Mouse (Mus musculus) forebrain, postnatal 0 days (tissue): ENCODE measurements around the gene Frem1. TPM values are rescaled to one million over a fixed set of nuclear protein-coding genes. Genes with fewer than 3 reads are reported as not detected.

ENCODE experiments used
- ATAC-seq: fragments of 200-750 bp; cut with Nextera tagmentation; 2 replicates; pipeline ENCODE4 v1.8.0; 2017; ENCODE audit warnings: mild to moderate bottlenecking, moderate library complexity
- DNase-seq: peaks from one replicate; pipeline ENCODE4 v3.0.0-alpha.2; 2015
- H3K27ac ChIP-seq: fragments of 300-500 bp; sonication (generic); 2 replicates; pipeline ENCODE4 v1.5.1; 2014; ENCODE audit warnings: low read depth, mild to moderate bottlenecking, antibody characterized with exemption, low read length, moderate library complexity, mixed read lengths
- H3K27me3 ChIP-seq: fragments of 300-500 bp; sonication (generic); 2 replicates; pipeline ENCODE4 v1.6.1; 2014; ENCODE audit warnings: mild to moderate bottlenecking, low read length, mixed read lengths; ENCODE audit not compliant: insufficient read depth
- H3K36me3 ChIP-seq: fragments of 300-500 bp; sonication (generic); 2 replicates; pipeline ENCODE4 v1.6.1; 2014; ENCODE audit warnings: mild to moderate bottlenecking, moderate library complexity; ENCODE audit not compliant: insufficient read depth
- H3K4me1 ChIP-seq: fragments of 300-500 bp; sonication (generic); 2 replicates; pipeline ENCODE4 v1.6.1; 2014; ENCODE audit warnings: antibody characterized with exemption; ENCODE audit not compliant: insufficient read depth
- H3K4me2 ChIP-seq: fragments of 300-500 bp; sonication (generic); 2 replicates; pipeline ENCODE4 v1.6.1; 2014; ENCODE audit warnings: low read depth, mild to moderate bottlenecking, moderate library complexity
- H3K4me3 ChIP-seq: fragments of 300-500 bp; sonication (generic); 2 replicates; pipeline ENCODE4 v1.5.1; 2014; ENCODE audit warnings: low read depth, low read length, mixed read lengths
- H3K9ac ChIP-seq: fragments of 300-500 bp; sonication (generic); 2 replicates; pipeline ENCODE4 v1.6.1; 2014; ENCODE audit warnings: mild to moderate bottlenecking
- H3K9me3 ChIP-seq: fragments of 300-500 bp; sonication (generic); 2 replicates; pipeline ENCODE4 v1.6.1; 2016; ENCODE audit warnings: low read length
- CTCF ChIP-seq: sonication (generic); IDR thresholded peaks from 2 replicates; pipeline ENCODE4 v1.5.1; 2016; ENCODE audit warnings: antibody characterized with exemption, control low read depth, low read depth
- WGBS: fragments of 180-500 bp; shearing (Covaris S2); extraction: QIAGEN DNeasy Blood & Tissue Kit; methylation state at CpG from one replicate; pipeline ENCODE4 v1.1.7; 2014; 5-methylcytosine and 5-hydroxymethylcytosine counted together
- polyA plus RNA-seq: library from polyadenylated mRNA; unstranded; fragments of >200 nt; fragmentation: Nextera tagmentation; extraction: Ambion mirVana; gene quantifications from 2 replicates; pipeline ENCODE4 v1.2.1, GENCODE M21; 2015
- total RNA-seq: library from RNA; depleted of rRNA; stranded (reverse); fragments of >200 nt; gene quantifications from 2 replicates; pipeline ENCODE4 v1.2.3, GENCODE M21; 2014

The Frem1 gene
- total and polyA plus RNA-seq, 2 experiments from 2014 or later: 1.2 to 5.3 TPM

GRCm38 (mm10) chr4:83032780-83033179 is 19.4 kb downstream of the Frem1 start:
- Histone ChIP-seq H3K4me2 (no peak overlapping the region), H3K36me3 (no peaks in the 10 kb centered on the region), H3K27me3 (no peaks in the 10 kb centered on the region), H3K4me1 (no peaks in the 10 kb centered on the region), H3K4me3 (no peak overlapping the region), H3K27ac (no peak overlapping the region), H3K9me3 (no peaks in the 10 kb centered on the region), H3K9ac (no peak overlapping the region)
- no peak for DNase-seq
- WGBS: 24% methylated on average over 1 of the region's 1 CpGs
- TF ChIP-seq CTCF: no peak
- ATAC-seq: no peak

DNA sequence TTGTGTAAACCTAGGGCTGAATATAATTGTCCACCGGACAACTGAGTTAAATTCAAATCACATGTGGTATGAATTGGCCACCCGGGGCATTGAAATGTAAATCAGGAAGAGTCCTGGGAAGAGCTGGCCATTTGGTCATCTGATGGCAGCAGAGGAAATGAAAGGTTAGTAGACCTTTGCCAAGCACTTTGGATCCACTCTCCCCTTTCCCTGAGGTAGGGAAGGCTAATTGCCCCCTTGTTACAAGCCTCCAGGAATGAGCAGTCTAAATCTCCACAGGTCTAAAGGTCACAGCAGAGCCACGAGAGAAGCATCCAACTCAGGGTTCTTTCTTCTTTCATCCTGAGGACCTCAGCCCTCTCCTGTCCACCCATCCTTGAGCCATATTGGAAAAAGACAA is 20.5 kb downstream of the Frem1 start:
- no peaks in the 10 kb centered on the region for H3K9me3 ChIP-seq
- no peak overlapping the region for H3K4me2 ChIP-seq
- no peak overlapping the region for H3K9ac ChIP-seq
- no peak for DNase-seq
- WGBS: 45% methylated on average over 3 of the region's 3 CpGs
- H3K4me3 ChIP-seq: no peak overlapping the region
- no peaks in the 10 kb centered on the region for H3K27me3 ChIP-seq
- no peaks in the 10 kb centered on the region for H3K4me1 ChIP-seq
- H3K27ac ChIP-seq: no peak overlapping the region
- TF ChIP-seq CTCF: no peak
- ATAC-seq: no peak
- H3K36me3 ChIP-seq: no peaks in the 10 kb centered on the region

DNA sequence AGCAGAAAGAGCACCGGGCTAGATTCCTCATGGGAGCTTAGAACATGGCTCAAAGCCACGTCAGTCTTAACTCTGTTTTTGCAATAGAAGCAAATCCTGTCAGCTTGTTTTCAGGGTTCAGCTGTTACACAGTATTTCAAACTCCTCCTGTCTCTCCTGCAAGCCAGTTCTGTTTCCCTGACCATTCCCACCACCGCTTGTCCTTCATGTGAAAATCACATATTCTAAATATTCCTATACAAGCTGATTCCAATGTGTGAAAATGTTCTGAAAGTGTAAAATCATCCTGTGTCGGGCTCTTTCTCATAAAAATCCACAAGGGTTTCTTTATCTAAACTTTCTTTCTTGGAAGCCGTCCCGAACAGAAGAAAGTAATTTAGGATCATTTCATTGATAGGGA is 22.0 kb downstream of the Frem1 start:
- H3K9ac ChIP-seq: no peak overlapping the region
- DNase-seq: no peak
- ATAC-seq: no peak
- no peaks in the 10 kb centered on the region for H3K9me3 ChIP-seq
- 76% methylated on average over 6 of the region's 6 CpGs for WGBS
- H3K27me3 ChIP-seq: no peaks in the 10 kb centered on the region
- H3K36me3 ChIP-seq: no peaks in the 10 kb centered on the region
- TF ChIP-seq CTCF: no peak
- no peak overlapping the region for H3K27ac ChIP-seq
- H3K4me3 ChIP-seq: no peak overlapping the region
- no peaks in the 10 kb centered on the region for H3K4me1 ChIP-seq
- H3K4me2 ChIP-seq: no peak overlapping the region

- DNase-seq (no peak), ATAC-seq (peak; percentile 55)
- 23% methylated on average over 15 of the region's 15 CpGs for WGBS
- Histone ChIP-seq H3K9me3 (no peaks in the 10 kb centered on the region), H3K4me1 (peaks cover 9% of the 10 kb centered on the region; the same call in 1 of the 2 replicates), H3K4me2 (no peak overlapping the region), H3K4me3 (no peak overlapping the region), H3K27me3 (no peaks in the 10 kb centered on the region), H3K36me3 (no peaks in the 10 kb centered on the region), H3K27ac (no peak overlapping the region), H3K9ac (no peak overlapping the region)
- TF ChIP-seq CTCF: no peak
Measured at GRCm38 (mm10) chr4:83020759-83021555, 31.2 kb downstream of the Frem1 start.

- 22% methylated on average over 8 of the region's 8 CpGs for WGBS
- Histone ChIP-seq H3K36me3 (no peaks in the 10 kb centered on the region), H3K9ac (no peak overlapping the region), H3K27ac (no peak overlapping the region), H3K27me3 (no peaks in the 10 kb centered on the region), H3K4me2 (no peak overlapping the region), H3K4me3 (no peak overlapping the region), H3K9me3 (no peaks in the 10 kb centered on the region), H3K4me1 (peaks cover 9% of the 10 kb centered on the region; the same call in 1 of the 2 replicates)
- no peak for TF ChIP-seq CTCF
- DNase-seq (no peak), ATAC-seq (no peak; the same call in 1 of the 2 replicates)
Measured at GRCm38 (mm10) chr4:83018111-83019105, 33.7 kb downstream of the Frem1 start.

DNA sequence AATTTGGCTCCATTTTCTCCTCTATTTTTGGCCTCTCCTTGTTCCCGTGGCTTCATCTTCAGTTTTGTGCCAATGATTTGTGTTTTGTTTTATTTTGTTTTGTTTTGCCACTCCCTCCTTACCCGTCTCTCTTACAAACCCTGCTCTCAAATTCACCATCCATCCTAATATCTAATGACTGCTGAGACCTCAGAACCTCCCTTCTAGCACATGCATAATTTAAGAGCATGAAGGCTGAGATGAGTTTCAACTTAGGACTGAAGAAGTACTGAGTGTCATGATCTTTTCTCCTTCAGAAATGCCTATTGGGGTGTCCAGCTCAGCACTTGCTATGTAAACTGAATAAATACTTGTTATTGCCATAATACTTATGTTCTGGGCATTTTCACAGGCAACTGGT is 37.6 kb downstream of the Frem1 start:
- Histone ChIP-seq H3K4me3 (no peak overlapping the region), H3K27ac (no peak overlapping the region), H3K27me3 (no peaks in the 10 kb centered on the region), H3K4me2 (no peak overlapping the region), H3K9me3 (no peaks in the 10 kb centered on the region), H3K4me1 (peaks cover 9% of the 10 kb centered on the region; the same call in 1 of the 2 replicates), H3K9ac (no peak overlapping the region), H3K36me3 (no peaks in the 10 kb centered on the region)
- no peak for TF ChIP-seq CTCF
- ATAC-seq (no peak), DNase-seq (no peak)
- 56% methylated on average over 2 of the region's 2 CpGs for WGBS

DNA sequence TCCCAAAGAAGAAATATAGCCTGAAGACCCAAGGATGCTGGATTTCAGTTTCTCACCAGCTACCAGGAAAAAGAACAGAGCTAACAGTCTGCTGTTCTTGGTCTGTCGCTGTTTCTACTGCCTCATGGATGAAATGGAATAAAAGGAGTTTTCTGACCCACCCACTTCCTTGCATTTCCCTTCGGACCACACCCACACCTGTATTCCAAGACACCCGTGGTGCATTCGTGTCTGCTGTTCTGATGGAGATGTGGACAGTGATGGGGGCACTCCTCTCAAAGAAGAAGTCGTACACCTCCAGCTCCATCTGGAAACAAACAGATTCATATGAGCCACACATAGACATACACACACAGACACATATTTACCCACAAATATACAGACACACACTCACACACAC is 48.1 kb downstream of the Frem1 start:
- Histone ChIP-seq H3K4me3 (no peak overlapping the region), H3K4me2 (no peak overlapping the region), H3K9ac (no peak overlapping the region), H3K4me1 (no peaks in the 10 kb centered on the region), H3K27me3 (no peaks in the 10 kb centered on the region), H3K36me3 (no peaks in the 10 kb centered on the region), H3K9me3 (no peaks in the 10 kb centered on the region), H3K27ac (no peak overlapping the region)
- no peak for DNase-seq
- no peak for TF ChIP-seq CTCF
- 82% methylated on average over 5 of the region's 5 CpGs for WGBS
- ATAC-seq: no peak
